Mouse (Mus musculus): ENCODE measurements at regions not wholly inside any gene's neighbourhood (a gene's known extent, or its start where the extent isn't known, plus 50 kb on each side); places are given as distances from the start of the nearest gene placed in this dataset.
"Not testable (repeated sequence)": the region's sequence is repeated elsewhere in the genome, so short reads cannot be mapped to it uniquely, and the experiment has no call there.

DNA sequence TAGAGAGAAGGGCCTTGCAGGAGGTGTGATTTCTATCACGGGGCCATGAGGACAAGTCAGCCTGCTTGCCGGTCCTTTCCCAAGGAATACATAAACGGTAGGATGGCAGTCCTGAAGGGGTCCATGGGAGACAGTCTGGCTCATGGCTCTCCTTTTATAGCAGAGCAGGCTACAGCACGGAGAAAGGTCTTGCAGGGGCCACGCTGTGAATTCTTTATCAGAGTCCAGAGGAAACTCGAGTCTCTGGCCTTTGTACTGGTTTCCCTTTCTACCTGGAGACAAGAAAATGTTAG, 1984.0 kb downstream of the 4930444P10Rik start:
- no peak for DNase-seq (ENCODE audit: low read depth, low spot score)

GRCm38 (mm10) chr1:14108450-14109189, 1984.5 kb downstream of the 4930444P10Rik start:
- DNase-seq (ENCODE audit: low read depth, low spot score): peak; percentile 71

- DNase-seq (ENCODE audit: low read depth, low spot score): not testable (repeated sequence)
These were observed 1987.6 kb downstream of the 4930444P10Rik start for GRCm38 (mm10) chr1:14105521-14105920.

GRCm38 (mm10) chr1:14104529-14104928, 1988.6 kb downstream of the 4930444P10Rik start:
- DNase-seq (ENCODE audit: low read depth, low spot score): no peak

DNA sequence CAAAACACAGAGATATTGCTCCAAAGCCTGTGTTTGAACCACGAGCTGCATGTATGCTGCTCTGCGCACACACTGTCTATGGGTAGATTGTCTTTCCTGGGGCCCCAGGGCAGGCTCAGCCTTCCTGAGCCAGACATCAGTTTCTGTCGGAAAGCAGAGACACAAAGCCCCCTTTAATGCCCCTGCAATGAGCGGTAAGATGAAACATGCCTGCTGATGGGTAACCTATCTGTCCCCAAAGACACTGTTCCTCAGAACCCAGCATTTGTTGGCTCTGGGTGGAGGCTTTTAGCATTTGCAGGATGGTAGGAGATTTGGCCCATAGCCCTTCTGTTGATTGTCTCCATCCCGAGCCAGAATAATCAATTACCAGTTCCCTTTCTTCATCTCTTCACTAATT, 1994.1 kb downstream of the 4930444P10Rik start:
- DNase-seq (ENCODE audit: low read depth, low spot score): no peak

DNA sequence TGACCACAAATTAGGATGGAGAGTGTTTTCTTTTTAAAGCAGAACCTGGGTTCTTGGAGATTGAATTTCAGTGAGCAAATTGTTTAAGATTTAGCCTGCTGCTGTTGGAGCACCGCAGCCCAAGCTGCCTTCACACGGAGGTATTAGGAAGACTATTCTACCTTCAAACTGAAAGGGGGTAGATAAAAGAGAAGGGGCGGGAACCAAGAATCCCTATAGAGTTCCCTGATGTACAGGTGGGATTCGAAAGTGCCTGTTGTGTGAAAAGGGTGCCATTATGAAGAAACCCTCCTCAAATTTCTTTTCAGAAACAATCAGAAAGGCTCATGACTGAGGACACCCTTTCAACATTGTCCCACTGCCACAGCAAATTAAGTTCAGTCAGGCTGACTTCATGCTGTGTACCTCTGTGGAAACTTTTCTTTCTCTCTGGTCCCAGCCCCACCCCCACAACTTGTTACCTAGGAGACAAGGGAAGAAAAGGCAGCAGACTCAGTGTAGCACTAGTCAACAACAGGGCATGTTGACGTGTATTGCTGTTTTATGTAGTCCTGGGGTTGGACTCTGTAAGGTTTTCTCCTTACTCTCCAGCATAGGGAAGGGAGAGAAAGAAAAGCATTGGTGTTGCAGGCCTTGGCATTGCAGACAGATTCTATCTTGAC, 1995.4 kb downstream of the 4930444P10Rik start:
- DNase-seq (ENCODE audit: low read depth, low spot score): no peak

- DNase-seq (ENCODE audit: low read depth, low spot score): no peak
These were observed 2028.3 kb downstream of the 4930444P10Rik start for GRCm38 (mm10) chr1:14064856-14065255.

GRCm38 (mm10) chr1:14036163-14036562, 2057.0 kb downstream of the 4930444P10Rik start:
- DNase-seq (ENCODE audit: low read depth, low spot score): no peak

GRCm38 (mm10) chr1:14011484-14011883, 2081.6 kb downstream of the 4930444P10Rik start:
- no peak for DNase-seq (ENCODE audit: low read depth, low spot score)

- no peak for DNase-seq (ENCODE audit: low read depth, low spot score)
These were observed 2082.3 kb downstream of the 4930444P10Rik start for GRCm38 (mm10) chr1:14010789-14011188.

- DNase-seq (ENCODE audit: low read depth, low spot score): no peak
These were observed 2090.6 kb downstream of the 4930444P10Rik start for GRCm38 (mm10) chr1:14002550-14002949.

DNA sequence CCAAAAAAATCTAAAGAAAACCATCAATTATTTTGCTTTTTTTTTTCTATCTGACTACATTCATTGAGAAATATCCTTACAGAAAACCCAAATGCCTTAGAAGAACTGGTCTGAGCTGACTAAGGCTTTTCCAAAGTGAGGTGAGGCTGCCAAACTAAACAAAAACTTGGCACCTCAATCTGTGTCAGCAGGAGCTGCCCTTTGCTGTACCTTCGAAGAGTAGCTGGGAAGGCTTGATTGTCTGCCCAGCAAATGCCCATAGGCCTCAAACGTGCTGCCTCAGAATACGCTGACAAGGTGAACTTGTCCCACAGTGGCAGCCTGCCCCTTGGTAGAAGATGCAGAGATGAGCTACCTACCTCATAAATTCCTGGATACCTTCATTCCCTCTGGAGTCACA, 2091.7 kb downstream of the 4930444P10Rik start:
- DNase-seq (ENCODE audit: low read depth, low spot score): no peak

- DNase-seq (ENCODE audit: low read depth, low spot score): no peak
These were observed 2092.3 kb downstream of the 4930444P10Rik start for GRCm38 (mm10) chr1:14000605-14001395.

GRCm38 (mm10) chr1:13998178-13998708, 2094.9 kb downstream of the 4930444P10Rik start:
- DNase-seq (ENCODE audit: low read depth, low spot score): no peak

DNA sequence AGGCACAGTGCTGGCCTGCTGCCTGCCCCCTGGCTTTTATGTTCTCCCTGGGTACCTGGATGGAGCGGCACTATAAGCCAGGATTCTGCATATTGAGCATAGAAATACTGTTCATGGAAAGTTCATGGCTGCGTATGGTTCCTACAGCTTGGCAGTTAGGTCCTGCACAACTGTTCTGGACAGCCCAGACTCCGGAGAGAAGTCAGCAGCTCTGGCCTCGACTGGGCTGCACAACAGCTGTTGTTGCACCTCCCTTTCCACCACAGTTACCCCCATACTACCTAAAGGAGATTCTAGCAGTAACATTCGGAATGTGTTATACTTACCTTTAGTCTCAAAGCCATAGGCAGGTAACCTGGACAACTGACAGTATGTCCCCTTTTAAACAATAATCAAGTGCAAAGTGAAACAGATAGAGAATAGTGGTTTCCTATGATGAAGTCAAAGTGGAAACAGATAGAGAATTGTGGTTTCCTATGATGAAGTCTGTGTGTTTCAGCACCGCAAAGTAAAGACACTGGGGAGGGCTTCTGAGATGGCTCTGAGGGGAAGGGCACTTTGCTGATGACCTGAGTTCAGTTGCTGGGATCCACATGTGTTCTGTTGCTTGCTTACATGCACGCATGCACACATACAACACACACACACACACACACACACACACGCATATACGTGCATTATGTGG, 2099.2 kb downstream of the 4930444P10Rik start:
- DNase-seq (ENCODE audit: low read depth, low spot score): no peak

GRCm38 (mm10) chr1:13992978-13993377, 2100.1 kb downstream of the 4930444P10Rik start:
- DNase-seq (ENCODE audit: low read depth, low spot score): no peak

DNA sequence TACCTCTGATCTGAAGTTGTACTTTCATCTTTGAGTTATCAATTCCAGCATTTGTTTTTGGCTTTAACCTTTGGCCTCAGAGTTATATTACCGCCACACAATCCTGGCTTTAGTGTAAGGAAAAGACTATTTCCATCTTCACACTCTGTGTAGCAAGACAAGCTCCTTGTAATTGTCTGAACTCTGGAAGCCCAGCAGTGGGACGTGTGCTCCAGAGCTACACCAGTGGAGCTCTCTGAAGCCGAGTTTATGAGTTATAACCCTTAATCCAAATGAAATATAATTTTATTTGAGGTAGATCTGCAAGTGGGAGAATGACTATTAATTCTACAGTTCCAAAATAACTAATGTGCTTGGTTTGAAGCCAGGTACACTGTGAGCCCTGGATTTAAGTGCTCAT, 2103.8 kb downstream of the 4930444P10Rik start:
- DNase-seq (ENCODE audit: low read depth, low spot score): no peak

DNA sequence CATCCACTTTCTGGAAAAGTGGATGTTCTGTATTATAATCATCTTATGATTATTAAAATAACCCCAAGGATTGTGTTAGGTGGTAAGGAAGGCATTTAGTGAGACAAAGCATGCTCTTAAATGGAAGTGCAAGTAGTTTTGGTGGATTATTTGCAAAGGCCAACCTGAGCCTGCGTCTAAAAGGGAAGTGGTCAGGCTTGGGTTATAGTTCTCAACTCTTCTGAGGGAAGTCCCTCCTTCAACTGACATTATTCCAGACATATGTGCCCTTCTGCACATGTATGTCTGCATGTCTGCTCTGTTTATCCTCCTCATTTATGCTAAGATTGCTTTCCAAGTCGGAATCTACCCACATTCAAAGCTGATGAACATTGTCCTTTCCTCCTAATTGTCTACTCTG, 2108.3 kb downstream of the 4930444P10Rik start:
- DNase-seq (ENCODE audit: low read depth, low spot score): no peak

GRCm38 (mm10) chr1:13980273-13980672, 2112.9 kb downstream of the 4930444P10Rik start:
- DNase-seq (ENCODE audit: low read depth, low spot score): no peak

DNA sequence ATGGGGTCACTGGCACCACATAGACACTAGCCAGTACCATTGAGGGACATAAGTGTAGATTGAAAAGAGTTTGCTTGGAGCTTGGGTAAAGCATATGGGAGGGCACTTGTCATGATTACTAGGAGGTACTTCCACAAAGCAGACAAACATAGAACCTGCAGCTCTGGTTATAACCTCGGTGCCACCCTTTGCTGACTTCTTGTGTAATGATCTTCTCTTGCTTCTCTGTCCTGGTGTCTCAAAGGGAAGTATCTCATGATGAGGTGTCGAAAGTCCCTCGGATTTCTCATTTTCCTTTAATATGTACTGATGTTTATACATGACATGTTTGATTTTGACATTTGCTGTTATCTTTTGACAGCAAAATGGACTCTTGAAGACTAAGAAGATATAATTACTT, 2114.5 kb downstream of the 4930444P10Rik start:
- no peak for DNase-seq (ENCODE audit: low read depth, low spot score)

GRCm38 (mm10) chr1:13977207-13977606, 2115.9 kb downstream of the 4930444P10Rik start:
- DNase-seq (ENCODE audit: low read depth, low spot score): no peak

- no peak for DNase-seq (ENCODE audit: low read depth, low spot score)
These were observed 2143.9 kb downstream of the 4930444P10Rik start for GRCm38 (mm10) chr1:13949241-13949640.

Data from brain, embryonic 18.5 days (tissue).